Mouse (Mus musculus) neutrophil, adult 5-6 weeks (primary cell): ENCODE results near the gene Ireb2. TPM values are rescaled to one million over a fixed set of nuclear protein-coding genes. Genes with fewer than 3 reads are reported as not detected.
"Not testable (repeated sequence)": the region's sequence is repeated elsewhere in the genome, so short reads cannot be mapped to it uniquely, and the experiment has no call there.

ENCODE experiments used
- ATAC-seq: fragments of 151-379, 151-347 bp; 2 replicates; pipeline ENCODE4 v1.8.0; 2017; ENCODE audit warnings: mild to moderate bottlenecking, moderate TSS enrichment; ENCODE audit not compliant: insufficient number of reproducible peaks, poor library complexity, low FRiP score, severe bottlenecking; ENCODE audit errors: extremely low read depth
- total RNA-seq: library from RNA; stranded (forward); fragments of 200-1000 nt; gene quantifications from 2 replicates; pipeline ENCODE4 v1.2.3, GENCODE M21; 2017

The Ireb2 gene
- total RNA-seq, 1 experiment from 2014 or later: 42.1 TPM

GRCm38 (mm10) chr9:54860526-54860925, 3.1 kb upstream of the Ireb2 start:
- ATAC-seq: no peak

GRCm38 (mm10) chr9:54878759-54879158, 15.2 kb downstream of the Ireb2 start:
- ATAC-seq: no peak

GRCm38 (mm10) chr9:54892111-54892510, 28.5 kb downstream of the Ireb2 start:
- no peak for ATAC-seq

- no peak for ATAC-seq
These were observed 33.5 kb downstream of the Ireb2 start for GRCm38 (mm10) chr9:54897097-54897496.

GRCm38 (mm10) chr9:54909446-54909845, 45.9 kb downstream of the Ireb2 start:
- ATAC-seq: no peak

- no peak for ATAC-seq
These were observed 52.0 kb downstream of the Ireb2 start for GRCm38 (mm10) chr9:54915576-54915975.

- ATAC-seq: no peak
These were observed 52.8 kb downstream of the Ireb2 start for GRCm38 (mm10) chr9:54916401-54916800.

- ATAC-seq: peak; percentile 89
These were observed 53.6 kb downstream of the Ireb2 start, which contains the start of gene Hykk for GRCm38 (mm10) chr9:54917010-54917677. TSS of gene Hykk (plus strand) at chr9:54917283.

GRCm38 (mm10) chr9:54918191-54918590, 54.6 kb downstream of the Ireb2 start:
- ATAC-seq: no peak

- ATAC-seq: no peak
These were observed 55.2 kb downstream of the Ireb2 start for GRCm38 (mm10) chr9:54918781-54919180.

- no peak for ATAC-seq
These were observed 56.4 kb downstream of the Ireb2 start for GRCm38 (mm10) chr9:54919946-54920345.

GRCm38 (mm10) chr9:54930741-54931140, 67.2 kb downstream of the Ireb2 start:
- no peak for ATAC-seq

GRCm38 (mm10) chr9:54931765-54932164, 68.2 kb downstream of the Ireb2 start:
- ATAC-seq: no peak

GRCm38 (mm10) chr9:54932379-54932778, 68.8 kb downstream of the Ireb2 start:
- ATAC-seq: no peak

GRCm38 (mm10) chr9:54942071-54942470, 78.5 kb downstream of the Ireb2 start:
- no peak for ATAC-seq

GRCm38 (mm10) chr9:54944467-54944866, 80.9 kb downstream of the Ireb2 start:
- ATAC-seq: no peak

GRCm38 (mm10) chr9:54946256-54946655, 82.7 kb downstream of the Ireb2 start:
- no peak for ATAC-seq

GRCm38 (mm10) chr9:54949465-54949864, 85.9 kb downstream of the Ireb2 start:
- no peak for ATAC-seq

GRCm38 (mm10) chr9:54950162-54950561, 86.6 kb downstream of the Ireb2 start:
- not testable (repeated sequence) for ATAC-seq

GRCm38 (mm10) chr9:54950575-54951321, 87.2 kb downstream of the Ireb2 start, which contains the start of the genes Psma4 and AY074887:
TSS of gene Psma4 (plus strand) at chr9:54950790.
TSS of gene AY074887 (minus strand) at chr9:54950998.
- ATAC-seq: peak; percentile 97
